Mouse (Mus musculus) layer of hippocampus, adult 9-11 months (tissue): Measurements from ENCODE around the gene Bco2.

Experiments used
- DNase-seq: peaks from one replicate; pipeline ENCODE4 v3.0.0; 2022

Bco2 gene

DNA sequence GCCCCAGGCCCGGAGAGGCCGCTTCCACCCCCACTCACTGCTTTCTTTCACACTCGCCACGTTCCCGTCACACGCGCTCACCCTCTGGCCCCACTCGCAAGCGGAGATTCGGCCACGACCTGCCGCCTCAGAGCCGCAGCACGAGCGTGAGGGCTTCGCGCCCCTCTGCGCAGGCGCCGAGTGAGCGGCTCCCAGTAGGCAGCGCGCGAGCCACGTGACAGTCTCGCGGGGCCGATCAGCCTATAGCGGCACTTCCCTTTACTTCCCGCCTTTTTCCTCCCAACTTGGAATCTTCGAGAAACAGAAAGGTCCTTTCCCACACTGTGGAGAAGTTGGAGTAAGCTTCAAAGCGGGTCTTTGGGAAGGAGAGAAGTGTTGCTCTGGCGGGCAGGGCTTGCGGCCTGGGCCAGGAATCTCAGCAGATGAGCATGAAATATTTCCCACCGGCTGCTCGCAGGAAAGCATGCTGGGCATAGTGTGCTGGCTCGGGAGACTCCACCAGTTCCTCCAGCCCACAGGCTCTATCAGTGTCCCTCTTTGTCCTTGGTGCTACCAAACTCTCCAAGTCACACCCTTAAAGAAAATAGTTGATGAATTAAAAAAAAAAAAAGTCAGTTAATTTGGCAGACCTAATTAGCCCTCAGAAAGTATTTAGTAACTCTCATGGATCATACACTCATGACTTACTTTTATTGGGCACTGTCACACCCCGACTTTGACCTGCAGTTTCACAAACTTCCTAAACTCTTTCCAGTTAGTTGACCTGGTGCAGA, 6.3 kb upstream of the Bco2 start, which contains the start of gene Tex12:
TSS of gene Tex12 (minus strand) at position 181 of the 773 bp plus-strand sequence.
- DNase-seq: no peak

DNA sequence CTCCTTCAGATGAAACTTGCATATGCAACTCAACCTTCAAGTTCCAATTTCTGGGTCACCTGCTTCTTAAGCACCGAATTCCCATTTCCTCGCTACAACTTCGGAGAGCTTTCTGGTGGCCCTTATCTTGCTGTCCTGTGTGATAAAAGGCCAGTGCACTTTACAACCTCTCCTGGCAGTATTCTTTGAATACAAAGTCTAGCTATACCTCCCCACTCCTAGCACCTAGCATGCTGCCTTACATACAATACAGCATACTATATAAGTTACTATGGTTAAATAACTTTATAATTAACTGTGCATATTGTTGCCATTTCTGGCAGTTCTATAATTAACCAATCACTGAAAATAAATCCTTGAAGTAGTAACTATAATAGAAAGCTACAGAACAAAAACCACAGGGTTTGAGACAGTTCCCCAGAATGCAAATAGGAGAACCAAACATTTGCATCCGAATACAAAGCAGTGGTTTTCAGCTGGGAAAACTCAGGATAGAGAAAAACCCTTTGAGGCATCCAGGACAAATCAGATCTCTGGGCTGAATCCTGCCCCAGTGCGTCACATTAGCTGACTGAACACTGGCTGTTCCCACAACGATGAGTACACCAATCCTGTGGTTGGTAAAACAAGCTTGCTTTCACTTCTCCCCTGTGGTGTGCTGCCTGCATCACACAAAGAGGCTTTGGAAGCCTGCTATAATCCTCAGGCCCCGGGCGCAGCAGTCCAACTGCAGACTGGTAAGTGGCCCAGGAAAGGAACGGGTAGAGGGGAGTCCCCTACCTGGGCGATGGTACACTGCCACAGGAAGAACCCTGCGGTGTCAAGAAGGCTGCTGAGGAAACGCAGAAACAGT, 514 bp downstream of the Bco2 start, which contains the start of gene Il18:
TSS of gene Il18 (plus strand) at position 587 of the 853 bp plus-strand sequence.
- peak; percentile 90 for DNase-seq

DNA sequence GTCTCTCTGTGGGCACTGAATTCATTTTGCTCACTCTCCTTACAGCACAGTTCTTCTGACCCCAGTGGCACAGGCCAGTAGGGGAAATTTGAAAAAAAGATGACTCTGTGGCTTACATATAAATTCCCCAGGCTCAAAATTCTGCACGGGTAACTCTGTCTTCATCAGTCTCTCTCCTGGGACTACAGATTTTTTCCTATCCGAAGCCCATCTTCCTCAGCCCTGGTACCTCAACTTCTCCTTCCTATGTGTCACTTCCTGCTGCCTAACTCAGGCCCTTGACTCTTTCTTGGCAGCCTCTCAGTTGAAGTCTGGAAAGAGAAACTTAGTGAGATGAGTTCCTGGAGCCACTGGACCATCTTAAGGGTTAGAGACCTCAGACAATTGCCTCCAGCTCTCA, 1.4 kb downstream of the Bco2 start:
- DNase-seq: peak; percentile 26

DNA sequence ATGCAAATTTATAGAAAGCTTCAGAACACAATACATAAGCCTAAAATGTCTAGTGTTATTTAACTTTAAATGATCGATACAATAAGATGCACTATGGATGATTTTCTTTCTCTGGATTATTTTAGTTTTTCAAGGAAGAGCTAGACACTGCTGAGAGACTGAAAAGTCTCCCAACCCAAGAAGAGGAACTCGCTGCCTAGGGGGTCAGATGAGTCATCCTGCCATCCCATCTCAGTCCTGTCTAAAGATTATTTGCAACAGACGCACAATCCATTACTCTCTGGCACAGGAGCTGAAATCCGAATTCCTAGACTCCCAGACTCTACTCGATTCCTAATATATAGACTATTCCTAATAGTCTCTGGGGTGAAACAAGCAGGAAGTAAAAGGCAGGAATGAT, 2.8 kb downstream of the Bco2 start:
- DNase-seq: no peak

DNA sequence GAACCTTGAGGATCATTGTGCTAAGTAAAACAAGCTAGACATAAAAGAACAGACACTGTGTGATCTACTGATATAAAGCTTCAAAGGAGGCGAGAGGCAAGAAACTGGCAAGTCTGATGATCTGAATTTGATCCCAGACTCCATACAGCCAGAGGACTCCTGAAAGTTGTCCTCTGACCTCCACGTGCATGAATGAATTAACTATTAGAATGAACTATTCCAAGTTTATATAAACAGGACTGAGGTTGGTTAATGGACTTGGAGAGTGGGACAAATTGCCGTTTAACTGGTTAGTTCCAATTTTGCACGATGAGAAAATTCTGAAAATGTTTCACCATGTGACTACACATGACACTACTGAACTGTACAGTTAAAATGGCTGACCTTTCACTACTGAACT, 6.0 kb downstream of the Bco2 start:
- no peak for DNase-seq

DNA sequence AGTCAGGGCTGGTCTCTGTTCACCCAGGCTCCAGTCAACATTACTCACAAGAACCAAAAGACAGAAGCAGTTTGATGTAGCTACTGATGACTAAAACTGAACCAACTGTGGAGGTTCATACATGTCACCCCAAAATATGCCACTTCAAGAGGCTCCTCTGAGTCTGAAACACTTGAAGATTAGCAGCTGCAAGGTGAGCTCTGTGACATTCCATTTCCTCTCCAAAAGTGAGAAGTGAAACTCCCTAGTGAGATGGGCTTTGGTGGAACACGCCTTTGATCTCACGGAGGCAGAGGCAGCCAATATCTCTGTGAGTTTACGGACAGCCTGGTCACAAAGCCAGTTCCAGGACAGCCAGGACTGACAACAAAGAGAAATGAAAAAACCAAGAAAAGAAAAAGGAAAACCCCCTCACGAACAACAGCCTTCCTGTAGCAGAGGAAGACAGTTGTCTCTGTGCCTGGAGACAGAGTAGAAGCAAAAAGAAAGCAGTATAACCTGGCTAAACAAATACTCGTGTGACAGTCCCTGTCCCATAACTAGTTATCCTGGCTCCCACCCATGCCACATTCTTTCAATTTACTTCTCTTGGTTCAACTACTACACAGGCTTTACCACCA, 7.0 kb downstream of the Bco2 start:
- no peak for DNase-seq

DNA sequence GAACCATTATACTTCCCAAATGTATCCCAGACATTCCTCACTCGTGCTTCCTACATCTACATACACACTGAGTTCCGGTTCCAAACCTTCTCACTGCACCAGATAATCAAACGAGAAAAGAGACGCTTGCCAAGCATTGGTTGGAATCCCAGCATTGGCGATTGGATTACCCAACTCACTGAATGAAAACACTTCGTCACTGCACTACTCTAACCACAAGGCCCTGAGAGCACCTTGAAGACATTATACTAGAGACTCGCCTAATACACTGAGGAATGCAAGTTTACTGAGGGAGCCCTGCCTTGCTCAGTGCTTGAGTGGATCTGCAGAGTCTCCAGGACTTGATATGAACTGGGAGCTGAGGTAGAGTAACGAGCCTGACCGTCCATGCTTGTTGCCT, 12.6 kb downstream of the Bco2 start:
- DNase-seq: no peak

DNA sequence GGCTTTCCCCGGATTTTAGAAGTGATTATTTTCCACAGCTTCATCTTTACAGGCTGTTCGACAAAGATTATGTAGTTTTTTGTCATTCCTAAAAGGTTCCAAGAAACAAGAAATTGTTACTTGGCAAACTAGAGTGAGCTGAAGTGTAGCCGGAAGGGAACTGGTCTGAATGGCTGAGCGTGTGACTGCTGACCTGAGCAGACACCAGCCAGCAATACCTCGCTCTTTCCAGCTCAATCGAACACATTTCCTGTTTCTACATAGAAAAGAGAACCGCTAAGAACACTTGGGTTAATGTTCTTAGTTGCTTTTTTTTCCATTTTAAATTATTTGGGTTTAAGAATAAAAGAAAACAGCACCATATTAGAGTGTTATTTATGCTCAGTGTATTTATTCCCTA, 14.8 kb downstream of the Bco2 start:
- DNase-seq: no peak

DNA sequence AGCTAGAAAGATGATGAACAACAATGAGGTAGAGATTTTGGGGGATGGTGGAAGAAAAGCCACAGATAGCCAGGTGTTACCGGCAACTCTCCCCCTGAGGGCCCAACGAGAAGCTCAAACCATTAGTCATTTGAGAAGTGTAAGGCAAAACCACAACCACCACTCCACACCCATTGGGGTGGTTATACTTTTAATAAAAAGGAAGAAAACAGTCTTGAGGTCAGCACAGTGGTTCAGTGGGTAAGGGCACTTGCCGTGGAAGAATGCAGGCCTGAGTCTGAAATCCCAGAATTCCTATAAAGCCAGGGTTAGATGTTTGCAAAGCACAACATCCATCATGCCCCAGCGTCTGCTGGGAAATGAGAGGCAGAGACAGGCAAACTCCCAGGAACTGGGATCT, 17.7 kb downstream of the Bco2 start:
- DNase-seq: no peak

DNA sequence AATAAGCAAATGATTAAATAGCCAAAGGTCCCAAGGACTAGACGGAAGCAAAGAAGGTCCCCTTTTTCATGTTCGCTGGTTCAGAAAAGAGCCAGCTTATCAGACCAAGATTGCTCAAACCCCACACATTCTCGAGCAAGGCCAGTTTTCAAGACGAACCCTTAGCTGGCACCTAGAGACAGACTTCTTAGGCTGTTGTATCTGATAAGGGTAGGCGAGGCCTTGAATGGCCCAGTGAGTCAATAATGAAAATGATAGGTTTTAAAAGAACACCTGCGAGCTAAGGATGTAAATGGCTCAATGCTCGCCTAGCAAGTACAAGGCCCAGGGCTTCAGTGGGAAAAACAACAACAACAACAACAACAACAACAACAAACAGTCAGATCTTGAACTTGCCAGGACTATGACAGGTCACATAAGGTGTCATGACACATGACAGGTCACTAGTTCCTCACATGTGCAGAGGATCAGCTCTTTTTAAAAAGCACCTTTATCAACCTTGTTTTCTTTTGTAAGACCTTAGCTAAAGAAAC, 18.3 kb downstream of the Bco2 start:
- DNase-seq: no peak

DNA sequence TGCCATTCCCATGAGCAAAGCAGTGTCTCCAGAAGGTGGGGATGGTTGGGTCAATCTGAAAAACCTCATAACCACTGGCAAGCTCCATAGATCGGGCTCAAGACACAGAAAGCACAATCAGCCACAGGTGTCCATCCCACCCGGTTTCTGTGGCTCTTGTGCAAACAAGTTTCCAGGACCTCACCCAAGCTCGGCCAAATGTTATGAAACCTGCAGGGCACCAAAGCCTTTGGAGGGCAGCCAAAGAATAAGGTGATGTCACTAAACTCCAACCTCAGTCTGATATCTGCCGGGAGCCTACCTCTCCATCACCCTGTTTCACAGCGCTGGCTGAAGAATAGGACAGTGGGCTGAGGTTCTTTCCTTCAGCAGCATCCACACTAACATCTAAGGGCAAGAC, 19.1 kb downstream of the Bco2 start:
- DNase-seq: no peak

DNA sequence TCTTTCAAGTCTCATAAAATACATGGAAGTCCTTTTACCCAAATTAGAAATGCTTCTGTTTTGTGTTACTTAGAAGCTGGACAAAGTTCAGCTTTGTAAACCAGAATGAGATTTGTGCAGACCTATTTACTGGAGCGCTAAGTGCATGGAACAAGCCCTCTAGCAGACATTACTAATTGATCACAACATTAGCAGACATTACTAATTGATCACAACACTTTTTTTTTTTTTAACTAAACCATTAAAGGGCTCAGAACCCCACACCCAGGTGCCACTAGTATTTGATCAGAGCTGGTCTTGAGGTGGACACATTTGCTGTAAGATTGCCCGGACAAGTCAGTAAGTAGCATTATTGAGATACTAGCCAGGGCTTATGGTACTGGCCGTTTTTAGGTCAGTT, 21.2 kb downstream of the Bco2 start:
- no peak for DNase-seq

DNA sequence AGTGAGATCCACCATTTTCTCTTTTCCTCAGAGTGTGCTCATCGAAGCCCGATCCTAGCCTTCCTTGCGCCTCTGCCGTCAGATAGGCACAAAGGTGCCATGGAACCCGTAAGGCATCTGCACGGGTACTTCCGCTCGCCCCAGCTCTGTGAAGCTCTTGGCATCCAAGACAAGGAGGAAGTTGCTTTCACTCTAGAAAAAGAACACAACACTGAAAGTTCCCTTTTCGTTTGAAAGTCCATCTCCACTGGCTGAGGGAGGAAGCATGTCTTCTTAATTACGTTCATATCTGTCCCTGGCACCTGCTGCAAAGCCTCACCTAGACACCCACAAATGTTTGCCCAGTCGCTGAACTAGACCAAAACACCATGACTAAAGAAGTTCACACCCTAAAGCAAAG, 21.7 kb downstream of the Bco2 start:
- DNase-seq: peak; percentile 35

DNA sequence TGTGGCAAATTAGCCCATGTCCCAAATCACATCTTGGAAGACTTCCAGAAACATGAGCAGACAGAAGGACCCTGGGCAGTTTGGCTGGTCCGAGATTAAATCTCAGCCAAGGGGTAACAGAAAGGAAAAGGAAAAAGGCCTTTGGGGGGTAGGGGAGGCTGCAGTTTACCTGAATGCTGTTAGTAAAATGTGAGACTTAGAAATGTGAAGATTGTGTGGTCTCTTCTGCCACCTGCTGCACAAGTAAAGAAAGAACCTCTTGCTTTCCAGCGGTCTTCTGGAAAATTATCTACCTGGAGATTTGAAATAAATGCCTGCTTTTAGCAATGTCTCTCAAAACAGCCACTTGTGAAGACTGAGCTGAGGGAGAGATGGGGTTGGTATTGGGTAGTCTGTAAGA, 24.1 kb downstream of the Bco2 start:
- no peak for DNase-seq

DNA sequence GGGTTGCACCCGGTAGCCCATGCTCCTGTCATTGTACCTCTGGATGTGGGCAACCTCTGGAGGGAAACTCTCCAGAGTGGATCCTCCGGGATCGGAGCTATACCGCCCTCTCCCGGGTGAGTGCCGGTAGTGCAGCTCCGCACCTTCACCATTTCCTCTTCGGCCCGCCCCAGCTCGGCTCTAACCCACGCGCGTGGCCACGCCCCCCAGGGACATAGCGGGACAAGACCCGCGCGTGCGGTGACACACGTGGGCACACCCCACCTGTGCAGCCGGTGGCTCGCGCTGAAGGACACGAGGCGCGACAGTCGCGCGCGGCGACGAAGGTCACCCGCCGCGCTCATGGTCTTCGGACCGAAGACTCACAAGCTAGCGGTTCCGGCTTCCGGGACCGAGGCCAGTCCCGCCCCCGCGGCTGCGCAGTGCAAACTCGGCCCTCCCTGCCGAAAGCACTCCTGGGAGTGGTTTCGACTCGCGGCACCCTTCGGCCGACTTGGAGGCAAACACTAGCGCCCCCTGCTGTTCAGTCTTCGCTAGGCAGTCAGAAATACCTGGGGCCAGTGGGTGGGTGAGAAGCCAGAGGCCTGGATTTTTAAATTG, 26.6 kb downstream of the Bco2 start, which contains the start of gene Pts:
TSS of gene Pts (minus strand) at position 432 of the 600 bp plus-strand sequence.
- DNase-seq: peak; percentile 97

DNA sequence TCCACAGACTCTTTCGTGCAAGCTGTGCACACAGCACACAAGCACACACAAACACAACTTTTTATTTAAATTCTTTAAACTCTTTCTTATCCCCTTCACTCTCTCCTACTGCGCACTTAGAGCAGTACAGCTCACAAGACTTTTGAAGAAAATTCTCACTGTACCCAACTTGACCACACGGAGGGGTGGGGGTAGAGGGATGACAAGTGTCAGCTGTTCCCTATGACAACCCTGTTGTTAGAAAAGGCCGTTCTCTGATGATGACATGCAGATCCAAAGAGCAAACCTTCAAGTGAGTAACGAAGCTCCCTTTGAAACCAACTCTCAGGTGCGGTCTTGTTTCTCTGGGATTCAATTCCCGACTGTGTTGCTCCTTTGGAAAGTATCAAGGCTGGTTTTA, 27.1 kb downstream of the Bco2 start:
- DNase-seq: no peak

DNA sequence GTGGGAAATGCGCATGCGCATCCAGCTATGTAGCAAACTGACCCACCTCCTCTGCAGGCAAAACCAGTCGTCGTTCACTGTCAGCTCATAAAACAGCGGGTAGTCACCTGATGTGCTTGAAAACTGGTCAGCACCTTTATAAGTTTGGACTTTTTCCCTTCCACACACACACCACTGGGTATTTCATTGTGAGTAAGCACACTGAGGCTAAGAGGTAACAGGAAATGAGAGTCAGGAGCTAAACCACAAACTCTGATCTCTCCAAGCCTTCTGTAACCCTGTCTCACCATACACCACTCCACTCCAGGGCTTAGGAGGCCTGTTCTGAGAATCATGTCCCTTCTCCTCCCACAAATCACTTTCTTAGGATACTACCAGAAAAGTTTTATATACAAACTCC, 29.4 kb downstream of the Bco2 start:
- DNase-seq: no peak

DNA sequence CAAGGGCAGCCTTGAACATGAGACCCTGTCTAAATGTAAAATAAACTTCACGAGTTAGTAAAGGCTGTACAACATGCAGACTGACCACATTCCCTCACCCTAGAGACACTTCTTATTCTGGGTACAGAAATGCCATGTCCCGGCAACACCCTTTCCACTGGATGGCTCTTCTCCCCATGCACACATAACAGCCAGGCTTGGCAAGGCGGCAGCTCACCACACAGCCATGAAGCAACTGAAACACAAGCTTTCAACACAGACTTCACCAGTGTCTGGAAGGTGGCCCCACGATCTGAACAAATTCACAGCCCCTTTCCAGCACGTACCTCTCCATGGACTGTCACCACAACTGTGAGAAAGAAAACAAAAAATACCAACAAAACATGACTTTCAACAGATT, 30.0 kb downstream of the Bco2 start:
- DNase-seq: no peak

DNA sequence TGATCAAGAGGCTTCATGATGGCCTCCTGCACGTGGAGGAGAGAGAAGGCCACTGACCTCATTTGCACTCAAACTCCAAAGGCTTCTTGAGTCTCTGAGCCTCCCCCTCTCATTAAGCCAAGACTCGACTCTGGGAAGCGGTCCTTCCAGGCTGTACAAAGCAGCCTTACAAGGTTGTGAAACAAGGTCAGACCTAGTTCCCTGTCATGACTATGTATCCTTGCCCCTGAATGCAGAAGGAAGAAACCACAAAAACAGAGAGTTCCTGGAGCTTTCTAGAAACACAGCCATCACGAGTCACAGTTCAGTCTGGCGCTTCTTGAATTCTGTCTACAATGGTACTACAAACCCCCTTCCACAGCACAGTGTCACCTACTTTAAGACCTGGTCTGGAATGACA, 32.4 kb downstream of the Bco2 start:
- no peak for DNase-seq

DNA sequence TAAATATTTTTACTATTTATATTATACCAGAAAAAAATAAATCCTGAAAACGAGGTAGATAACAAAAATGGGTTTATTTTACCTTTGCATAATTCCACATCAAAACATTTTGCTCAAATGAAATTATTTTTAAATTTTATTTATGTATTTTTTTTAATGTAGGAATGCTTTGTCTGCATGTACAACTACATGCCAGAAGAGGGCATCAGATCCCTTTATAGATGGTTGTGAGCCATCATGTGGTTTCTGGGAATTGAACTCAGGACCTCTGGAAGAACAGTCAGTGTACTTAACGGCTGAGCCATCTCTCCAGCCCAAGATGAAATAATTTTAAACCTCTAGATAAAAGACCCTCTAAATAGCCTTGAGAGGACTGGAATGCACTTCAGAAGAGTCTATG, 33.4 kb downstream of the Bco2 start:
- DNase-seq: no peak

DNA sequence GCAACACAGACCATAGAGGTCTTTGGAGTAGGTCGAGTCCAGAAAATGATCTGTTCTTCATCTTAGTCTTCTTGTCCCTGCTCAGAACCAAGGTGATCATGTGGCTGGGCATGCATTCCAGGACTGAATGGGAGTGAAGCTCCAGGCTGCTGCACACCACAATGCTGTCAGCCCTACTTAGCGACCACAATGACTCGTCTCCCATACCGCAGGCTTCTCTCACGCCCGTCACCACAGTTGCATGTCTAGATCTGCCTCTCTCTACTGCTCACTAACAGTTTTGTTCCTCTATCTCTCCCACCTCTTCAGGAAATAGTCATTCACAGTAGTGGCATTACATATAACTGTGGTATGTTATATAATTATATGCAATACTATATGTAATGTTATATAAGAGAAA, 34.2 kb downstream of the Bco2 start:
- DNase-seq: no peak

DNA sequence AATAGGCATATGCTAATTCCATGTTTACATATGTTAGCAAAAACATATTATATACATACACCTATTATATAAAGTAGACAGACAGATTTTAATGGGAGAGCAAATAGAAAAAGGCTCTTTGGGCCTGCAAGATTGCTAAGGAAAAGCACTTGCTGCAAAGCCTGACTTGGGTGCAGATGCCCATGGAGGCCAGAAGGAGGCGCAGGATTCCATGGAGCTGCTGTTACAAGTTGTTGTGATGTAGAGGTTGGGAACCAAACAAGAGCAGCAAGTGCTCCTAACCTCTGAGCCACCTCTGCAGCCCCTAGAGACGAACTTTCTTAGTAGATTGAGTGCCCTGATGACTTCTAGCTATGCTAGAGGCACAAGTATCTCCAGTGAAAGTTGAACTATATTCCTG, 36.2 kb downstream of the Bco2 start:
- no peak for DNase-seq

DNA sequence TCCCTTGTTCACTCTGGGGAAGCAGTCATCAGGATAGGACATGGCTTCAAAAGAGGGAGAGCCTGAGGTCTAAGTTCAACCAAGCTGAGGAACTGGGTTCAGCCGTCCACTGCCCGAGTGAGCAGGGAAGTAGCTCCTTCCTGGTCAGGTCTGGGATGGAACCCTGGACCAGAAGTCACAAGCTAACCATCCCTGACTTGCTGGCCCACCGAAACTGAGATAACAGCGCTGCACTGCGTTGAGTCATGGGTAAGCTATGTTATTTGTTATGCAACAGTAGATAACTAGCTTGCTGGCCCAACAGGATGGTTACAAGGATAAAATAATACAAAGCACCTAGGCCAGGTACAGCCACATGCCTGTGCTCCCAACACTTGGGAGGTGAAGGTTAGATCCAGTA, 39.5 kb downstream of the Bco2 start:
- no peak for DNase-seq
